Mouse (Mus musculus) brown adipose tissue, adult 24 weeks (tissue): ENCODE measurements at regions not wholly inside any gene's neighbourhood (a gene's known extent, or its start where the extent isn't known, plus 50 kb on each side); places are given as distances from the start of the nearest gene placed in this dataset.

Experiments used
- H3K27ac ChIP-seq: fragments of 200-500 bp; replicated peaks from 2 replicates; pipeline ENCODE4 v1.5.1; 2012; ENCODE audit warnings: low read depth, mild to moderate bottlenecking, low read length
- H3K4me1 ChIP-seq: fragments of 200-500 bp; 2 replicates; pipeline ENCODE4 v1.6.1; 2012; ENCODE audit warnings: low read length, mixed read lengths; ENCODE audit not compliant: control insufficient read depth, insufficient read depth, insufficient read length
- H3K4me3 ChIP-seq: fragments of 200-500 bp; 2 replicates; pipeline ENCODE4 v1.5.1; 2012; ENCODE audit warnings: low read depth, mild to moderate bottlenecking, low read length, moderate library complexity; ENCODE audit not compliant: insufficient read depth

GRCm38 (mm10) chr2:148572165-148572564, 100.2 kb upstream of the Nxt1 start:
- H3K4me3 ChIP-seq, result no peak overlapping the region
- no peak overlapping the region for H3K27ac ChIP-seq
- H3K4me1 ChIP-seq, result peaks cover 9% of the 10 kb centered on the region; the same call in 1 of the 2 replicates

GRCm38 (mm10) chr2:148571616-148572015, 100.8 kb upstream of the Nxt1 start:
- peaks cover 9% of the 10 kb centered on the region; the same call in 1 of the 2 replicates for H3K4me1 ChIP-seq
- no peak overlapping the region for H3K27ac ChIP-seq
- no peak overlapping the region for H3K4me3 ChIP-seq

- H3K4me3 ChIP-seq, result no peak overlapping the region
- H3K27ac ChIP-seq, result no peak overlapping the region
- H3K4me1 ChIP-seq, result peaks cover 9% of the 10 kb centered on the region; the same call in 1 of the 2 replicates
These were observed 101.4 kb upstream of the Nxt1 start for GRCm38 (mm10) chr2:148571018-148571417.

DNA sequence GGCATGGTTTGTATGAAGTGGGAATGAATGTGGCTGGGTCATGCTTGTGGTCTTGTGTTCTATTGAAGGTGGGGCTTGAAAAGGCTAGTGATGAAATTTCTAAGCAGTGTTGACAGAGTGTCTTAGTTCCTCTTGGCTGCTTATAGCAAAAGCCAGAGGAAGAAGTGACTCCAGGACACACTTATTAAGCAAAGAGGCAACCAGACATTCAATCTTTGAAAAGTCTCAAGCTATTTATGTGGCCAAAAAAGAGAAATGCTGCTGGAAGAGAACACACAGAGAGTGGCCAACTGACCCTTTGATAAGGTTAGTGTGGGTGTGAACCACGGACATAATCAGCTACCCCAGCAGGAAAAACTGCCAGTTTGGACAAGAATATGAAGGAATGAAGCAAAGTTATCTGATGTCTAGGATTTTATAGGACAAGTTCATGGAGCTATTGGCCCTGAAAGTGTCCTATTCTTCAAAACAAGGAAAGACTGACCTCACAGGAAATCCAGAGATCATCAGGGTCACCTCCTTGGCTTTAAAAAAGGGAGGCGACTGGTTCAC, 104.4 kb upstream of the Nxt1 start:
- H3K4me1 ChIP-seq, result peaks cover 9% of the 10 kb centered on the region; the same call in 1 of the 2 replicates
- H3K27ac ChIP-seq, result peak overlapping the region; percentile 77
- no peak overlapping the region for H3K4me3 ChIP-seq

DNA sequence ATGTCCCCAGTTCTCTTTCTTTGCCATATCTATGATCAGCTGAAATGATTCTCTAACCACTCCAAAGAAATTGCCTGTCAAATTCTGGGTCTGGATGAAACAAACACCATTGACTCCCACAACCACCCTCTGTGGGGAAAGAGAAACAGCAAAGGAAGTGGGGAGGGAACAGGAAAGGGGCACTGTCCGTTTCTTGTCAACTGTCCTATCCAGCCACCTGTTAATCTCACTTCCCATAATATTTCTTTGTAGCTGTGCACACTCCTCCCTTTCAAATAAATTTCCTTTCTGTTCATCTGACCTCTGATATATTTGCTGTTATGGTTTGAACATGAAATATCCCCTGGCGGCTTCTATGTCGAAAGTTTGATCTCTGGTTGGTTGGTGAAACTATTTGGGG, 109.0 kb upstream of the Nxt1 start:
- H3K4me3 ChIP-seq, result no peak overlapping the region
- peaks cover 16% of the 10 kb centered on the region for H3K4me1 ChIP-seq
- H3K27ac ChIP-seq, result no peak overlapping the region

DNA sequence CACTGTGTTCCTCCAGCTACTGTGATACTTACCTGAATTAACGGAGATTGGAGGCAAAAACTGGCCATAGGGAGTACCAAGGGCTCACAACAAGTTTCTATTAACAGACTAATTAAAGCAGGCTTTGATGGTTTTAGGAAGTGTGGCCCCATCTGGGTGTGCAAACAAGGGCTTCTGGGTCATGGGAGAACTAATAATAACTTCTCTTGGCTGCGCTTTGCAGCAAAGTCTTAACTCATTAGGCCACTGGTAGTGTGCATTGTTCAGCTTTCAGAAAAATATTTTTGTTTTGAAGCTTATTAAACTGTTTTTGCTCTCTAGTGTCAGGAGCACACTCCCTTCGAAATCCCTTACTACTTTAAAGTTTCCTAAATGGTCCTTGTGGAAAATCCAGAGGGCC, 110.4 kb upstream of the Nxt1 start:
- H3K4me3 ChIP-seq, result no peak overlapping the region
- 0 out of 2 replicates have a peak overlapping the region, but pooled peaks have one; percentile 11 for H3K27ac ChIP-seq
- peaks cover 8% of the 10 kb centered on the region for H3K4me1 ChIP-seq

GRCm38 (mm10) chr2:148560013-148560773, 112.2 kb upstream of the Nxt1 start:
- Histone ChIP-seq H3K4me3 (no peak overlapping the region), H3K27ac (no peak overlapping the region), H3K4me1 (peaks cover 8% of the 10 kb centered on the region)

DNA sequence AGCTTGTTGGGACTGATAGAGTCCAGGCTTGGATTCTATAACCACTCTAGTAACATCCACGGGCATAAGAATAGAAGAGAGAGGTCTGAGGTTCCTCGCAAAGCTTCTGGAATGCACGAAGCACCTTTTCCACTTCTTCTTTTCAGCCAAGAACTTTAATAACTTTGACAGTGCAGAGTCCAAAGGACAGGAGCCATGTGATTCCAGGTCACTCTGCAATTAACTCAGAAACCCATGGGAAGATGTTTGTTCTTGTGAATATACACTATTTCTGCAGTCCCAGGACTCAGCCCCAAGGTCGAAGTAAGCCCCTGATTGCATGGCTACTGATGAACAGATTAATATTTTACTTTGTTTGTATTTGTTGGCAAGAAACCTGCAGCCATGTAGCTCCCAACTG, 113.0 kb upstream of the Nxt1 start:
- H3K4me3 ChIP-seq, result no peak overlapping the region
- no peak overlapping the region for H3K27ac ChIP-seq
- peaks cover 8% of the 10 kb centered on the region for H3K4me1 ChIP-seq

DNA sequence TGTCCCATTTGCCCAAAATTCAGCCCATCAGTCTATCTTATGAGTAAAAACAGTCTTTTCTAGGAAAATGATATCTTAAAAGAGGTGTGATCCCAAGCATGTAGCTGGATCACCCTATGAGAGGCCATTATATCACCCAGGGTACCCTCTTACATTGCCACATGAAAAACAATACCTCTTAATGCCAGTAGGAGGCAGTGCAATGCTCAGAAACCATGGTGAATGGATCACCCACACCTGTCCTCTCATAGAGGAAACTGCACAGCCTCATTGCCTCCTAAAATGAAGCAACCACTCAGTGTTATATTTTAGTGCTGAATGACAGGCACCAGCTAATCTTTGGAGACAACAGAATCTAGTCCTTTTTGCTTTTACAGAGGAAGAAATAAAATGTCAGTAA, 114.0 kb upstream of the Nxt1 start:
- peaks cover 8% of the 10 kb centered on the region for H3K4me1 ChIP-seq
- no peak overlapping the region for H3K27ac ChIP-seq
- H3K4me3 ChIP-seq, result no peak overlapping the region

DNA sequence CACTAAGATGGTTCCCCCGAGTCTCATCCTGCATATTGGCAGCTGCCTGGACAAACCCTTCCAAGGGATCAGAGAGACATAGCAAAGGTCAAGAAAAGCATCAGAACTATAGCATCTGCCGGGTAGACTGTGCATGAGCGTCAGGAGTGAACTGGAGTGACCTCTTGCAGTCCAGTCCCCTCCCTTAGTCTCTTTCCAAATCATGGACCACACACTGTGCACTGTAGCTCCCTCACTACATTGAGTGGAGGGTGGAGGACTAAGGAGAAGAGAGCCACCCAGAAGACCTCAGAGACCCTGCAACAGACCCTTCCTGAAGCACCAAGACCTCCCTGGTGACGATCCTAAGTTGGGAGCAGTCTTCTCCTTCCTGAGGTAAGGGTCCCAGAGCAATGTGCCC, 107.8 kb upstream of the Cd93 start:
- H3K4me1 ChIP-seq, result no peaks in the 10 kb centered on the region; the same call in 1 of the 2 replicates
- no peak overlapping the region for H3K4me3 ChIP-seq
- H3K27ac ChIP-seq, result no peak overlapping the region

DNA sequence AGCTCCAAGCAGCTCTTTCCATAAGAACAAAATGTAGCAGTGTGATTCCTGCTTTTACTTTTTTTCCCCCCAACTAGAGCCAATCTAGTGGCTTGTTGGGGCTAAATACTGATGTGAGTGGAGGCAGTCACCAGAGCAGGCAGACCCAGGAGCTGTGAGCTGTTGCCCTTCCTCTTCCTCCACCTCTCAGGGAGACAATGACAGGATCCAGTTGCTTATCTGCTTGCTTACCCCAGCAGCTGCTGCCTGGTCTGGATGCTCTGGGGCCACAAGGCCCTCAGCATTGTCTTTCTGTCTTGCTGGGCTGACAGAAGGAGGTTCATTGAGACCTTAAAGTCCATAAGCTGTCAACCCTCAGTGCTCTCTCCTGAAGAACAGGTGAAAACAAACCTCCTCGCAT, 106.3 kb upstream of the Cd93 start:
- H3K4me3 ChIP-seq, result no peak overlapping the region
- no peaks in the 10 kb centered on the region; the same call in 1 of the 2 replicates for H3K4me1 ChIP-seq
- H3K27ac ChIP-seq, result no peak overlapping the region

DNA sequence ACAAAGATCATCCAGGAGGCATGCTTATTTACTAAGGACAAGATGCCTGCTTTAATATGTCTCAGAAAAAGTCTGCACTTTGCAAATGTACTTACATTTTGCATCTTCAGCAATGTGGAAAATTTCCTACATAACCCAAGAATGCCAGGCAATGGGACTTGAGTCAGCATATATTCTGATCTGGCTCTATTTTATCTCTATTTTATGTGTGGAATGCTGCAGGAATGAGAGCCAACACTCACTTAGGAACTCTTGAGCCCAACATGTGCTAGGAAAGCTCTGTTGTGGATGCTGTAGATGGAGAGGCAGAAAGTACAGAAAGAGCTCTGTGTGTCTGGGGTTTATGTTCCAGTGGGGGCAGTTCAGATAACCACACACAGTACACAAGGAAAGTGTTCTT, 99.0 kb upstream of the Cd93 start:
- Histone ChIP-seq H3K27ac (no peak overlapping the region), H3K4me3 (no peak overlapping the region), H3K4me1 (no peaks in the 10 kb centered on the region)

DNA sequence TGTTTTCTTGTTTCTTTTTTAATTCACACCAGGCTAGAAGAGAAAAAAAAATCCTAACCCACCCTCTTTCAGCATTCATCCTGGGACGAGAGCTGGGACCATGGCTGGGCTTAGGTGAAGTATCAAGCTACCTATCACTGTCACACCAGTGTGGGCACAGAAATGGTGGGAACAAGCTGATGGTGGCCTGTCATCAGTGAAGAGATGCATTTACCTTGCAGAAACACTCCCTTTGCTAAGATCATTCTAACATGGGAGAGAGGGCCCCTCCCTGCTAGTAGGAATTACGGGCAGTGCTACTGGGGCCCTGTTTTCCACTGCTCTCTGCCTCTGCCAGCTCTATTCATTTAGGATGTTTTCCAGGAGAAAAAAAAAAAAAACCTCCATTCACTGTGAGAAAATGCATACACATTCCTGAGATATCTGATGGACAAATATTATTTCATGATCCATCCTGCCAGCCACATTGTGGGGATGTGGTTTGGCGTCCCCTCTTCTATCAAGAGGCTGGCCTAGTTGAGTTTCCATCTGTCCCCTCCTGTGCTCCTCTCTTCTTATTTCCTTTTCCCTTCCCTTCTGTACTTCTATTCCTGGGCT, 94.6 kb upstream of the Cd93 start:
- Histone ChIP-seq H3K4me1 (peaks cover 5% of the 10 kb centered on the region; the same call in 1 of the 2 replicates), H3K27ac (no peak overlapping the region), H3K4me3 (no peak overlapping the region)

- H3K27ac ChIP-seq, result no peak overlapping the region
- H3K4me1 ChIP-seq, result peaks cover 11% of the 10 kb centered on the region
- no peak overlapping the region for H3K4me3 ChIP-seq
These were observed 93.9 kb upstream of the Cd93 start for GRCm38 (mm10) chr2:148537251-148537650.

DNA sequence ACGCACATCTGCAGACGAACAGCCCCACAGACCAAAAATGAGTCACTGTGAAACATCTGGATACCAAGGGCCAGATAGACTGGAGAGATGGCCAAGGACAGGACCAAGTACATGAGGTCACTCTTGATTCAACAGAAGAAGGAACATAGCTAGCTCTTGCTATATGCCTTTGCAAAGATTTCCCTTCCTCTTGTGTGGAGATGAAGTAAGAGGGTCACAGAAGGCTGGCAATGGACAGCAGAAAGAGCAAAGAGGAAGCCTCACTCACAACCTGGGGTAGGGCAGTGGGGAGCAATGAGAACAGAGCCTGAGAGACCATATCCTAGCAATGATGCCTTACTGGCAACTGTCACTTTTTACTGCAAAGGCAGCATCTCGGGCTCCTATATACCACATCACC, 93.2 kb upstream of the Cd93 start:
- no peak overlapping the region for H3K4me3 ChIP-seq
- no peak overlapping the region for H3K27ac ChIP-seq
- H3K4me1 ChIP-seq, result peaks cover 16% of the 10 kb centered on the region
